Mouse (Mus musculus): ENCODE data around the gene Usp47. TPM values are rescaled to one million over a fixed set of nuclear protein-coding genes. Genes with fewer than 3 reads are reported as not detected.

Gene Usp47
- total RNA-seq (2014; fragmentation: Nextera tagmentation) (78.0 and 88.4 TPM in 2 replicates), total RNA-seq (2017) (82.0 and 95.9 TPM in 2 replicates), polyA plus RNA-seq (2012) (5.6 and 6.4 TPM in 2 replicates)

DNA sequence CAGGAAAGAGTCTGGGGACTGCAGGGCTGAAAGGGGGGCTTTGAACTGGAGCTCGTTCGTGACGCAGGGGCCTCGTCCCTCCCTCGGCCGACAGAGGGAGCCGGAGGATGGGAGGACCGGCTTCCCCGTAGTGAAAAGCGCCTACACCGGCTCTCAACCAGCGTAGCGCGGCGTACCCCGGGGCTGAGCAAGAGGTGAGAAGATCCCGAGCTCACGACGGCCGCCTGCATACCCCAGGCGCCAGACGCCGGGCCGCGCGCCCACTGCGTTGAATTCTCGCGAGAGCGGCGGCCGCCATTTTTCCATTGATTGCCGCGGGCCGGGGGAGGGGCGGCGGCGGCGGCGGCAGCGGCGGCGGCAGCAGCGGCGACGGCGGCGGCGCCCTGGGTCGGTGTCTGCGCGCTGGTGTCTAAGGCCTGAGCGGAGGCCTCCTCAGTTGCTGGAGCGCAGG lies at the start of gene Usp47:
TSS of gene Usp47 (plus strand) at position 355 of the 451 bp plus-strand sequence.
- Histone ChIP-seq H3K4me1 (ENCODE audit: insufficient read depth, low read depth, low read length) (peaks cover 28% of the 10 kb centered on the region), H3K9me3 (replicated peaks) (no peaks in the 10 kb centered on the region), H3K4me3 (ENCODE audit: low read depth, low read length) (peak within 1 kb of the TSS; percentile 89), H3K36me3 (replicated peaks) (peaks cover 1% of the 10 kb centered on the region), H3K27me3 (ENCODE audit: insufficient read depth, low read length) (no peaks in the 10 kb centered on the region; the same call in 1 of the 2 replicates)
- DNase-seq (ENCODE audit: low spot score) (peak; percentile 78), ATAC-seq (ENCODE audit: extremely low read depth, insufficient number of reproducible peaks, low FRiP score, poor library complexity, severe bottlenecking) (peak; percentile 37; the same call in 1 of the 2 replicates)
- TF ChIP-seq CTCF (IDR thresholded peaks at IDR 0.05; ENCODE audit: low read depth, low read length): peak; percentile 3; the same call in 1 of the 2 replicates
- no peak for TF ChIP-seq POLR2AphosphoS5 (IDR thresholded peaks at IDR 0.05; ENCODE audit: insufficient replicate concordance, low read depth, low read length)

DNA sequence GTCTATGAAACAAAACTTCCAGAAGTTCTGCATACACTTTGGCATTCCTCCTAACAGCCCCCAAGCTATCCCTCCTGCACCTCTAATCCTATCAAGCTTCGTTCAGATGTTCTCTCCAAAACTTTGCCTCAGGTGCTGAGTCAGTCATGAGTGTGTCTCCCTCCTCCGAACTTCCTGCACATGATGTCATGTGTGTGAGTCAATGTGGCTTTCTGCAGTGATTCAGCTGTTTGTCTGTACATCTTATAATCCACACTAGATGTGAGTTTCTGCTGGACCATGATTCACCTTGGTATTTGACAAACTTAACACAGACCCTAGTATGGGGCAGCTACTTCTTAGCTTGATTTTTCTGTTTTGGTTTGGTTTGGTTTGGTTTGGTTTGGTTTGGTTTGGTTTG lies 46.9 kb upstream of the Usp47 start:
- Histone ChIP-seq H3K9me3 (replicated peaks) (no peaks in the 10 kb centered on the region), H3K36me3 (replicated peaks) (no peaks in the 10 kb centered on the region), H3K27me3 (ENCODE audit: insufficient read depth, low read length) (no peaks in the 10 kb centered on the region), H3K4me3 (ENCODE audit: low read depth, low read length) (no peak overlapping the region), H3K4me1 (ENCODE audit: insufficient read depth, low read depth, low read length) (no peaks in the 10 kb centered on the region)
- TF ChIP-seq GATA1 (IDR thresholded peaks at IDR 0.05; ENCODE audit: borderline replicate concordance, low read length) (no peak), GATA2 (IDR thresholded peaks at IDR 0.05; ENCODE audit: borderline replicate concordance, low read depth, low read length) (no peak), TAL1 (conservative IDR thresholded peaks at IDR 0.05; ENCODE audit: low read depth, low read length) (no peak)
- no peak for ATAC-seq (ENCODE audit: extremely low read depth, insufficient number of reproducible peaks, low FRiP score, poor library complexity, severe bottlenecking)
- DNase-seq (ENCODE audit: low spot score): no peak

DNA sequence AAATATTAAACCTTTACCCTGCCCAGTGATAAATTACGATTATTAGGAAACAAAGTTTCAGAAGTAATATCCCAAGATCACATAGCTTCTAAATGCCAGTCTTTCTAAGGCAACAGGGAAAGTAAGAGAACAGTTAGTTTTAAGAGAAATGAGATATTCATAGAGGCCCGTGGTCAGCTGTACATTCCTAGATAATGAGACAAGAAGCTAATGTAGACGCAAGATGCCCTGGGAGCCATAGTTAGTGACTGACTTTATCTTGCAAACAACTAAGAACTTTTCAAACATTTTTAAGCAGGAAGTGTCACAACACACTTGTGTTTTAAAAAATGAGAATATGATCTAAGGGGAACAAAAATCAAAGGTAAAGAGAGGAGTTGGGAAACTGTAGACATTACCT lies 45.4 kb upstream of the Usp47 start:
- DNase-seq (ENCODE audit: low spot score): no peak
- no peaks in the 10 kb centered on the region for H3K27me3 ChIP-seq (ENCODE audit: insufficient read depth, low read length)
- H3K4me1 ChIP-seq (ENCODE audit: insufficient read depth, low read depth, low read length): no peaks in the 10 kb centered on the region
- TF ChIP-seq TAL1 (conservative IDR thresholded peaks at IDR 0.05; ENCODE audit: low read depth, low read length) (no peak), CTCF (IDR thresholded peaks at IDR 0.05; ENCODE audit: low read depth, low read length) (no peak), POLR2AphosphoS5 (IDR thresholded peaks at IDR 0.05; ENCODE audit: insufficient replicate concordance, low read depth, low read length) (no peak), GATA1 (IDR thresholded peaks at IDR 0.05; ENCODE audit: borderline replicate concordance, low read length) (no peak), GATA2 (IDR thresholded peaks at IDR 0.05; ENCODE audit: borderline replicate concordance, low read depth, low read length) (no peak)
- no peak overlapping the region for H3K4me3 ChIP-seq (ENCODE audit: low read depth, low read length)
- no peaks in the 10 kb centered on the region for H3K9me3 ChIP-seq (replicated peaks)
- no peaks in the 10 kb centered on the region for H3K36me3 ChIP-seq (replicated peaks)
- ATAC-seq (ENCODE audit: extremely low read depth, insufficient number of reproducible peaks, low FRiP score, poor library complexity, severe bottlenecking): no peak

DNA sequence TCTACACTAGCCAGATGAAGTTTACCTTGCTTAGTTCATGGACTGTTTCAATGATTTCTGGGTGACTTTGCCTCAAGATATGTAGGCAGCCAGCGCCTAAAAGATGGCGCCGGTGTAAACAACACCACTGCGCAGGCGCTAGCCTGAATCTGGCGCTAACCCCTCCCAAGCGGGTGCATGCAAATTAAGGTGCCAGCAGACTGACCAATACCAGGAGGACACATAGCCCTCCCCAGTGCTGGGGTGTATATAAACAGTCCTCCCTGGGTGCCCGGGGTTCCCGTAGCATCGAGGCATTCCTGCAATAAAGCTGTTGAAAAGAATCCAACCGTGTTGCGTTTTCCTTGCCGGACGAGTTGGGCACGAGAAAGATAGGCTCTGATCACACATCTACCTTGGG lies 41.0 kb upstream of the Usp47 start:
- no peaks in the 10 kb centered on the region for H3K36me3 ChIP-seq (replicated peaks)
- H3K4me1 ChIP-seq (ENCODE audit: insufficient read depth, low read depth, low read length): no peaks in the 10 kb centered on the region
- H3K9me3 ChIP-seq (replicated peaks): no peaks in the 10 kb centered on the region
- H3K4me3 ChIP-seq (ENCODE audit: low read depth, low read length): no peak overlapping the region
- no peak for ATAC-seq (ENCODE audit: extremely low read depth, insufficient number of reproducible peaks, low FRiP score, poor library complexity, severe bottlenecking)
- no peaks in the 10 kb centered on the region for H3K27me3 ChIP-seq (ENCODE audit: insufficient read depth, low read length)
- TF ChIP-seq POLR2AphosphoS5 (IDR thresholded peaks at IDR 0.05; ENCODE audit: insufficient replicate concordance, low read depth, low read length) (no peak), GATA1 (IDR thresholded peaks at IDR 0.05; ENCODE audit: borderline replicate concordance, low read length) (no peak), GATA2 (IDR thresholded peaks at IDR 0.05; ENCODE audit: borderline replicate concordance, low read depth, low read length) (no peak), TAL1 (conservative IDR thresholded peaks at IDR 0.05; ENCODE audit: low read depth, low read length) (no peak), CTCF (IDR thresholded peaks at IDR 0.05; ENCODE audit: low read depth, low read length) (no peak)
- no peak for DNase-seq (ENCODE audit: low spot score)

DNA sequence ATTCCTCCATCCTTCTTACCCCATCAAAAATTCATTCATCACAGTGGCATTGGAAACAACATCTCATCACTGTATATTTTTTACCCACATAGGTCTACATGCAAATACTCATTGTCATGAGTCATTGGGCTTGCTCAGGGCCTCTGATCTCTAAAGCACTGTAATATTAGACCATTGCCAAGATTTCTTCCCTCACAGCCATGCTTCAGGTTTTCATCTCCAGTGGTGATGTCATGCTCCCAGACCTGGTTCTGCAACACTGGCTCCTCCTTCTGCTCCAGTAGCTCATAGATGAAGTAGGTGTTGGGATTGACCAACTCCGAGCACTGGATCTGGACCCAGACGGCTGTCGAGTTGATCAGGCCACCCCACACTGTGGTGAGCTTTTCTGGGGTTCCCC lies 38.8 kb upstream of the Usp47 start:
- DNase-seq (ENCODE audit: low spot score) (no peak), ATAC-seq (ENCODE audit: extremely low read depth, insufficient number of reproducible peaks, low FRiP score, poor library complexity, severe bottlenecking) (no peak)
- TF ChIP-seq TAL1 (conservative IDR thresholded peaks at IDR 0.05; ENCODE audit: low read depth, low read length): no peak
- no peak for TF ChIP-seq GATA1 (IDR thresholded peaks at IDR 0.05; ENCODE audit: borderline replicate concordance, low read length)
- no peak for TF ChIP-seq GATA2 (IDR thresholded peaks at IDR 0.05; ENCODE audit: borderline replicate concordance, low read depth, low read length)
- TF ChIP-seq CTCF (IDR thresholded peaks at IDR 0.05; ENCODE audit: low read depth, low read length): no peak
- TF ChIP-seq POLR2AphosphoS5 (IDR thresholded peaks at IDR 0.05; ENCODE audit: insufficient replicate concordance, low read depth, low read length): no peak
- no peak overlapping the region for H3K4me3 ChIP-seq (ENCODE audit: low read depth, low read length)
- H3K9me3 ChIP-seq (replicated peaks): no peaks in the 10 kb centered on the region
- no peaks in the 10 kb centered on the region for H3K36me3 ChIP-seq (replicated peaks)
- no peaks in the 10 kb centered on the region for H3K4me1 ChIP-seq (ENCODE audit: insufficient read depth, low read depth, low read length)
- H3K27me3 ChIP-seq (ENCODE audit: insufficient read depth, low read length): no peaks in the 10 kb centered on the region

DNA sequence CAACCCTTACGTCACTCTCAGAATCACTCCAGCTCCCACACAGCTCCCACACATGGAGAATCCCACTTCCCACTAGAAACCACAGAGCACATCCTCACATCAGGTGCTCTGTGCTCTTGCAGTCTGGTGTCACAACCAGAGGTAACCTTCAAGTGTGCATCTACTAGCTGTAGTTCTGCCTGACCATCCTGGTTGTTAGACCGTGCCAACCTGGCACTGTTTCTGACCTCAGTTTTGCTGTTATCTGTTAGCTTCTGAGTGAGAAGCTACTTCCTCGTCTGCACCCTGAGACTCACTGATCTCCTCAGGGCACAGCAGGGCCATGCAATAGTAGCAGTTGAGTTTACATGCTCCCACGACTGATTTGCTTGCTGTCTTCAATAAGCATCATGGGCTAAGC lies 38.0 kb upstream of the Usp47 start:
- ATAC-seq (ENCODE audit: extremely low read depth, insufficient number of reproducible peaks, low FRiP score, poor library complexity, severe bottlenecking) (no peak), DNase-seq (ENCODE audit: low spot score) (no peak)
- Histone ChIP-seq H3K4me1 (ENCODE audit: insufficient read depth, low read depth, low read length) (no peaks in the 10 kb centered on the region), H3K4me3 (ENCODE audit: low read depth, low read length) (no peak overlapping the region), H3K36me3 (replicated peaks) (no peaks in the 10 kb centered on the region), H3K27me3 (ENCODE audit: insufficient read depth, low read length) (no peaks in the 10 kb centered on the region), H3K9me3 (replicated peaks) (no peaks in the 10 kb centered on the region)
- TF ChIP-seq CTCF (IDR thresholded peaks at IDR 0.05; ENCODE audit: low read depth, low read length): no peak
- no peak for TF ChIP-seq GATA1 (IDR thresholded peaks at IDR 0.05; ENCODE audit: borderline replicate concordance, low read length)
- no peak for TF ChIP-seq GATA2 (IDR thresholded peaks at IDR 0.05; ENCODE audit: borderline replicate concordance, low read depth, low read length)
- TF ChIP-seq POLR2AphosphoS5 (IDR thresholded peaks at IDR 0.05; ENCODE audit: insufficient replicate concordance, low read depth, low read length): no peak
- no peak for TF ChIP-seq TAL1 (conservative IDR thresholded peaks at IDR 0.05; ENCODE audit: low read depth, low read length)

DNA sequence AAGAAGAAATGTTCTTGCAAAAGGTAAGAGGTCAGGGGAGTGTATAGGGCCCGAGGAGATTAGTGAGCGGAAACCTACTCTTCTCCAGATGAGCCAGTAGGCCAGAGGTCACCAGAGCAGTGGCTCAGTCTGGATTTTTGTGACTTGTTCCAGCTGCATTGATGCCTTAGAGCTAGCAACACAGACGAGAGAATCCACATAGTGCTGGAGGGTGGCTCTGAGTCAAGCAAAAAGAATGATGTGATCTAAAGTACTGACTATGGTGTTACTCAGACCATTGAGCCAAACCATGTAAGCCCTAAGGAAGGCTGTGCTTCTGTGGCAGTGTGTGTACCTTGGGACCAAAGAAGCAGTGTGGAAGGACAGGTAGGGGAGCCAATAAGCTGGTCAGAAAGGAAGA lies 36.4 kb upstream of the Usp47 start:
- H3K4me3 ChIP-seq (ENCODE audit: low read depth, low read length): no peak overlapping the region
- no peak for ATAC-seq (ENCODE audit: extremely low read depth, insufficient number of reproducible peaks, low FRiP score, poor library complexity, severe bottlenecking)
- H3K27me3 ChIP-seq (ENCODE audit: insufficient read depth, low read length): no peaks in the 10 kb centered on the region
- no peak for TF ChIP-seq CTCF (IDR thresholded peaks at IDR 0.05; ENCODE audit: low read depth, low read length)
- TF ChIP-seq GATA2 (IDR thresholded peaks at IDR 0.05; ENCODE audit: borderline replicate concordance, low read depth, low read length): no peak
- no peak for TF ChIP-seq TAL1 (conservative IDR thresholded peaks at IDR 0.05; ENCODE audit: low read depth, low read length)
- TF ChIP-seq GATA1 (IDR thresholded peaks at IDR 0.05; ENCODE audit: borderline replicate concordance, low read length): no peak
- TF ChIP-seq POLR2AphosphoS5 (IDR thresholded peaks at IDR 0.05; ENCODE audit: insufficient replicate concordance, low read depth, low read length): no peak
- no peak for DNase-seq (ENCODE audit: low spot score)
- H3K36me3 ChIP-seq (replicated peaks): no peaks in the 10 kb centered on the region
- H3K4me1 ChIP-seq (ENCODE audit: insufficient read depth, low read depth, low read length): no peaks in the 10 kb centered on the region
- no peaks in the 10 kb centered on the region for H3K9me3 ChIP-seq (replicated peaks)

All from G1E (cell line).